Mouse (Mus musculus) c-Kit-positive CD71-positive TER-119-negative erythroid progenitor cells, embryonic 14.5 days (primary cell): ENCODE data around the gene Arpp21.

Experiments
- DNase-seq: peaks from one replicate; pipeline ENCODE4 v3.0.0-alpha.2; 2013; ENCODE audit warnings: low read depth

Gene Arpp21

GRCm38 (mm10) chr9:112235696-112236397 is at the start of gene Arpp21:
TSS of gene Arpp21 (minus strand) at chr9:112235938.
- no peak for DNase-seq

- DNase-seq: no peak
These were observed 36.8 kb upstream of the Arpp21 start for GRCm38 (mm10) chr9:112272426-112272969.

- peak; percentile 44 for DNase-seq
These were observed 29.4 kb upstream of the Arpp21 start for GRCm38 (mm10) chr9:112264982-112265641.

DNA sequence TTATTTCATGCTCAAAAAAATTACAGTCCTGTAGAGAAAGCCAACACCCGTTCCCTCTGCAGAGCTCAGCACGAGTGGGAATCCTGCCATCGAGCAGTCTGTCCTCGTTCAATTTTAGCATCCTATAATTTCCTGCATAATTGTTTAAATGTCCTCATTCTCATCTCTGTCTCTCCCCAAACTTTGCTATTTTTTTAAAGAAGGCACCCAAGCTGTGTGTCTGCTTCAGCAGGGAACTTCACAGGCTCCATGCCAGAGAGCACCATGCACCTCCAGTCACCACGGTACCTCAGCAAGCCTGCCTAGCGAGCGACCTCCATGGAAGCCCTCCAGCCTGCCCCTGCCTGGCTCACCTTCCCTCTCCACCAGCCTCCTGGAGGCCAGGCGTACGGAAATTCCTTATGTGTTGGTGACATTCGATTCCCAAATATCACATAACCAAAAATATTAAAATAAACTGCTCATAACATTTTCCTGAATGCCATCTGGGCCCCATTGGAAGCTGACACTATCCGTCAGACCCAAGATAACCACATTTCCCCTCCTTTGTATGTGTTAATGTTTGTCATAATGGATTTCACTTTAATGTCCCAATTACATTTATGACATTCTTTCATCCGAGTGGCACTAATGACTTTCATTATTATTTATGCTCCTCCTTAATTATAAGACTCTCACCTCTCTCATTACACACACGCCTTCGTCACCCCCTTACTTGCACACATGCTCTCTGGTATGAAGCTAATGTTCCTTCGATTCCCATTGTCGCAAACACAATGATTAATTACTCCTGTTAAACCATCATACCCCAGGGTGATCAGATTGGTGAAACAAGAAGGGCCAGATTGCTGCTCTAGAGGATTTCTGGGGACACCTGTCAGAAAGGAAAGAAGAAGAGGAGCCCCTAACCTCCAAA is 26.5 kb upstream of the Arpp21 start:
- DNase-seq: no peak

DNA sequence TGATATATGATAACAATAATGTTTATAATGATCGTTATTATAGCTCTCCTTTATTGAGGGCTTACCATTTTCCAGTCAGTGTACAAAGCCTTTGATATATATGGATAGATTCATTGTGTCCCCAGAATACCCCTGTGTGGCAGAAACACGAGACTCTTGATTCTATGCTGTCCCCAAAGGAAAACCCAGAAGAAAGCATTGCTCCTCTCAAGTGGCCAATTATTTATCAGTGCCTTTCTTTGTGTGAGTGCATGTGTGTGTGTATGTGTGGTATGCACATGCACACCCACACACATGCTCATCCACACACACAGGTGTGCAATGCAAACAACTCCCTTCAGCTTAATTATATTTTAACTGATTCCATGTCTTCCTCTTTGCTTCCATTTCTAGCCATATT is 25.8 kb upstream of the Arpp21 start:
- no peak for DNase-seq

DNA sequence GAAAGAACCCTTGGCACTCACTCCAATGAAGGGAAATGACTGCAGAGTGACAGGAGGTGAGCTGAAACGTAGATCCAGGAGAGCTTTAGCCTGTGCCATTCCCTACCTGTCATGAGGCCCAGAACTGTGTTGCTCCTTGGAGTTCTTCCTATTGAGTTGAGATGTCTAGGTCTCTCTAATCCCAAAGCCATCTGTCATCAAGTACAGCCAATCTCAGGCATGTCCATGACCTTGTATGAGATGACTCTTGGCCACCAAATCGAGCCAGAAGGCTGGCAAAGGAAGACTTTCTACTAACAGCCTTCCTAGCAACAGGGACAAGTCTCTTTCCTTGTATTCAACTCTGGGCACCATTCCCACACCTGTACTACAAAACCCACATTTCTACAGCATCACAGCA is 25.0 kb upstream of the Arpp21 start:
- DNase-seq: no peak

- no peak for DNase-seq
These were observed 22.8 kb upstream of the Arpp21 start for GRCm38 (mm10) chr9:112258560-112258959.

- DNase-seq: no peak
These were observed 20.2 kb upstream of the Arpp21 start for GRCm38 (mm10) chr9:112255971-112256370.

- DNase-seq: no peak
These were observed 18.0 kb upstream of the Arpp21 start for GRCm38 (mm10) chr9:112253730-112254129.

GRCm38 (mm10) chr9:112251857-112252256 is 16.1 kb upstream of the Arpp21 start:
- DNase-seq: no peak

DNA sequence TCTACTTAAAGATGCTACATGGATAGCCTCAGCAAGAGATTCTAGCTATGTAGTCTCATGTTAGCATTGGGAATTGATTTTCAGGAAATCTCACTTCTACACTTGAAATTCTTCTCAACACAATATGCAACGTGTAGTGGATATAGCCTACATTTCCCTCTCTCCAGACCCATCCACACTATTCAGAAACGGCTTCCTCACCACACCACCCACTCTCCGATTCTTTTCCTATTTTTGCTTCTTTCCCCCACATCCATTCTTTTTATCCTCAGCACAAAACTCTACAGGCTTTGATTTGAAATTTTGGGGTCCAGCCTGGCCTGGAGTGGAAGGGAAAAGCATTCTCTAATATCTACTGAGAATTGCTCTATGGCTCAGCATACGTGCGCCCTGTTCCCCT is 15.6 kb upstream of the Arpp21 start:
- no peak for DNase-seq

GRCm38 (mm10) chr9:112249753-112250152 is 14.0 kb upstream of the Arpp21 start:
- DNase-seq: no peak

DNA sequence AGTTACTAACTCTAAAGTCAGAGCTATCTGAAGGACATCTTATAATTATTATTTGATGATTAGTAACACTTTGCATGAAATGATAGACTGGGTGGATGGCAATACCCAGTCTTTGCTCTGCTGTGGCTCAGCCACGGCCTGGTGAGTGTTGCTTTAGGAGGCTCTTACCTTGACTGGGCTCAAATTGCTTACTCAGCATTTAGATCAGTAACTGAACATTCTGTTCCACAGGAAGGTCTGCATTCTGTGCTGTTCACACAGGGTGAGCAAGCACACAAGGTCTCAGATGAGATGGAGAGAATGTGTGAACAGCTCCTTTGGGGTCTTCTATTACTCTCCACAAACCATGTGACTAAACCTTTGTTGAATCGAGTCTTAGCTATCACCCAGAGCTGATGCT is 11.4 kb upstream of the Arpp21 start:
- DNase-seq: no peak

DNA sequence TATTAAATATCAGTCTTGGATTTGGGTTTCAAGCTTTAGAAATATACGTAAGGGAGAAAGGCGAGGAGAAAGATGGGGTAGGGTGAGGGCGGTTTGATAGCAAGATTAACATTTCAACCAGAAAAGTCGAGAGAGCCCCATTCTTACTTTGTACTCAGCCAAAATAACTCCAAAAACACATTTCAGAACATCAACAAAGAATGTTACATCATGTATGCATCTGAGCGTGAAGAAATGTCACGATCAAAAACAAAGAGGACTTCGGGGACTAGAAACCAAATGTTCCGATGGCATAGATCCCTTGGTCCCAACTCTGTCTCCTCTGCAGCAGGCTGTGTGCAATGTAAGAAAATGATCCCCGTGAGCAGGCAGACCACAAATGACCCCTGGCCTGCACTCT is 2.4 kb upstream of the Arpp21 start:
- no peak for DNase-seq

- no peak for DNase-seq
These were observed 813 bp upstream of the Arpp21 start for GRCm38 (mm10) chr9:112236551-112236950.

DNA sequence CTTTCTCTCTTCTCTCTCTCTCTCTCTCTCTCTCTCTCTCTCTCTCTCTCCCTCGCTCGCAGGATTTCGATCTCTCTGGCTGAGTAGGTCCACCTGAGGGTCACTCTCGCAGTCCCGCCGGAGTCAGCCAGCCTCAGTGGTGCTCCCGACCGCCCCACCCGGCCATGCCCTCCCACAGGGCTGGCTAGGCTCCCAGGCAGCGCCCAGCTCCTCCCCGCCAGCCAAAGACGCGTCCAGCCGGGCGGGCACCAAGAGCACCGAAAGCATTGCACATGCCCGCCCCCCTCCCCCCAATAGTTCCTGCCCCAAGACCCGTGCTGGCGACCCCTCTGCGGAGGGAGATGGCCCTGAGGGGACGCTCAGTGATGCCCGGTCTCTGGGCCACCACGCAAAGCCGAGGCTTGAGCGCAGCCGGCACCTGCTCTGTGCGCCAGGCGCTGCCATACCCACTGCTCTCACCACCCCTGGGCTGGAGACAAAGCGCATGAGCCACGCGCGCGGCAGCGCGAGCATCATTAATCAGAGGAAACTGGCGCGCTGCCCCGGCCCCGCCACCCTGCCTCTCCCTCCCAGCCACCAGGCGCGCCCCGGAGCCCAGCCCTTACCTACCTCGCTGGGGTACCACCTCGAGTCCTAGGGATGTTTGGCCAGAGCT is 570 bp downstream of the Arpp21 start:
- no peak for DNase-seq

GRCm38 (mm10) chr9:112234505-112235024 is 1.2 kb downstream of the Arpp21 start:
- no peak for DNase-seq

DNA sequence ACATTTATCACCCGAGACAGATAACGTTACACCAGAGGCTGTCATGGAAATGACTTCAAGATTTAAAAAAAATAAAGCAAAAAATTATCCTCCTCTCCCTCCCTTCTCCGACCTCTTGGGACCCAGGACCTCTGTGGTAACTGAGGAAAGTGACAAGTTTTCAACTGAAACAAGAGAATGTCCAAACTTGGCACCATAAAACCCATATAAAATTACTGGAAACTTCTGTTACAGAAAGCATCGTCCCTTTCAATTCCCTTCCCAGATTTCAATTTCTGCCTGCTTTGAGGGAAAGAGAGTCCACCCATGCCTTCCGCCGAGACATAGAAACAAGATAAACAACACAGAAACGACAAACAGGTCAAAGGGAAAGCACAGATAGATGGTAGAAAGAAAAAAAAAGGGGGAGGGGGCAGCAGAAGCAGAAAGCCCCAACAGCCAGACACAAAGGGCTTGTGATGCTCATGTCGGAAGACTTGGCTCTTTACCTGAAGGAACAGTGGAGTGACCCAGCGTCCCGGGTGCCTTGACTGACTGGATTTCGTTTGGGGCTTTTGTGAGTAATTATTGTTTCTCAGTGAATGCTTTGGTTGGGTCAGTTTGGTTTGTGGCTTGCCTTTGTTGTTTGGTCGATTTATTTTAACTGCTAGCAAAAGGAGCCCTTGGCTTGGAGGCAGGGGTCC is 1.8 kb downstream of the Arpp21 start:
- DNase-seq: no peak

- DNase-seq: no peak
These were observed 2.4 kb downstream of the Arpp21 start for GRCm38 (mm10) chr9:112233378-112233777.

- DNase-seq: no peak
These were observed 3.7 kb downstream of the Arpp21 start for GRCm38 (mm10) chr9:112231935-112232575.

GRCm38 (mm10) chr9:112231383-112231782 is 4.4 kb downstream of the Arpp21 start:
- no peak for DNase-seq
